Mouse (Mus musculus) heart, embryonic 10.5 days (tissue): ENCODE results near the gene Rcor2. TPM values are rescaled to one million over a fixed set of nuclear protein-coding genes. Genes with fewer than 3 reads are reported as not detected.

Source experiments
- DNase-seq: peaks from one replicate; pipeline ENCODE4 v3.0.0-alpha.2; 2017; ENCODE audit warnings: low spot score
- H3K27ac ChIP-seq: fragments of 300-500 bp; sonication (generic); 2 replicates; pipeline ENCODE4 v1.5.1; 2016; ENCODE audit warnings: mild to moderate bottlenecking
- H3K27me3 ChIP-seq: fragments of 300-500 bp; sonication (generic); 2 replicates; pipeline ENCODE4 v1.6.1; 2016; ENCODE audit warnings: mild to moderate bottlenecking; ENCODE audit not compliant: poor library complexity, insufficient read depth, severe bottlenecking
- H3K36me3 ChIP-seq: fragments of 300-500 bp; sonication (generic); 2 replicates; pipeline ENCODE4 v1.6.1; 2016; ENCODE audit warnings: mild to moderate bottlenecking, moderate library complexity
- H3K4me1 ChIP-seq: fragments of 300-500 bp; sonication (generic); 2 replicates; pipeline ENCODE4 v1.6.1; 2016; ENCODE audit warnings: mild to moderate bottlenecking
- H3K4me3 ChIP-seq: fragments of 300-500 bp; sonication (generic); 2 replicates; pipeline ENCODE4 v1.5.1; 2016; ENCODE audit warnings: mild to moderate bottlenecking, moderate library complexity
- H3K9me3 ChIP-seq: fragments of 300-500 bp; sonication (generic); 2 replicates; pipeline ENCODE4 v1.6.1; 2016; ENCODE audit warnings: mild to moderate bottlenecking, moderate library complexity
- WGBS: fragments of 180-500 bp; shearing (Covaris S2); methylation state at CpG from one replicate; pipeline ENCODE4 v1.1.7; 2016; 5-methylcytosine and 5-hydroxymethylcytosine counted together
- polyA plus RNA-seq: library from polyadenylated mRNA; unstranded; fragments of >200 nt; fragmentation: Nextera tagmentation; extraction: Ambion mirVana; gene quantifications from 2 replicates; pipeline ENCODE4 v1.2.1, GENCODE M21; 2016

The Rcor2 gene
- polyA plus RNA-seq, 1 experiment from 2014 or later: 27.1 TPM

- Histone ChIP-seq H3K4me1 (peaks cover 49% of the 10 kb centered on the region), H3K9me3 (no peaks in the 10 kb centered on the region), H3K27me3 (no peaks in the 10 kb centered on the region), H3K36me3 (0 out of 2 replicates have a peak, but pooled peaks cover 4% of the 10 kb centered on the region), H3K27ac (no peak overlapping the region), H3K4me3 (no peak overlapping the region)
- DNase-seq: no peak
- WGBS: 66% methylated on average over 2 of the region's 2 CpGs
These were observed 37.7 kb downstream of the Rcor2 start for GRCm38 (mm10) chr19:7304801-7305200.

- no peaks in the 10 kb centered on the region for H3K27me3 ChIP-seq
- no peak overlapping the region for H3K4me3 ChIP-seq
- H3K27ac ChIP-seq: no peak overlapping the region
- no peak for DNase-seq
- no peaks in the 10 kb centered on the region for H3K36me3 ChIP-seq
- H3K9me3 ChIP-seq: no peaks in the 10 kb centered on the region
- peaks cover 58% of the 10 kb centered on the region for H3K4me1 ChIP-seq
- WGBS: 45% methylated on average over 10 of the region's 11 CpGs
These were observed 38.5 kb downstream of the Rcor2 start for GRCm38 (mm10) chr19:7305380-7306310.

GRCm38 (mm10) chr19:7306968-7307367, 39.8 kb downstream of the Rcor2 start:
- no peaks in the 10 kb centered on the region for H3K36me3 ChIP-seq
- H3K9me3 ChIP-seq: no peaks in the 10 kb centered on the region
- DNase-seq: no peak
- H3K4me1 ChIP-seq: peaks cover 67% of the 10 kb centered on the region
- H3K27me3 ChIP-seq: no peaks in the 10 kb centered on the region
- WGBS: 55% methylated on average over 3 of the region's 3 CpGs
- peak overlapping the region; percentile 70 for H3K27ac ChIP-seq
- no peak overlapping the region for H3K4me3 ChIP-seq

GRCm38 (mm10) chr19:7307995-7308770, 41.1 kb downstream of the Rcor2 start:
- Histone ChIP-seq H3K4me3 (peak overlapping the region; percentile 24), H3K27ac (peak overlapping the region; percentile 62), H3K9me3 (no peaks in the 10 kb centered on the region), H3K27me3 (no peaks in the 10 kb centered on the region), H3K36me3 (no peaks in the 10 kb centered on the region), H3K4me1 (peaks cover 70% of the 10 kb centered on the region)
- DNase-seq: no peak
- WGBS: 34% methylated on average over 8 of the region's 8 CpGs

GRCm38 (mm10) chr19:7309738-7310330, 42.7 kb downstream of the Rcor2 start:
- Histone ChIP-seq H3K27ac (peak overlapping the region; percentile 87), H3K9me3 (no peaks in the 10 kb centered on the region), H3K36me3 (no peaks in the 10 kb centered on the region), H3K4me1 (peaks cover 76% of the 10 kb centered on the region), H3K27me3 (no peaks in the 10 kb centered on the region), H3K4me3 (peak overlapping the region; percentile 18; the same call in 1 of the 2 replicates)
- DNase-seq: no peak
- 42% methylated on average over 2 of the region's 2 CpGs for WGBS

- Histone ChIP-seq H3K4me1 (peaks cover 73% of the 10 kb centered on the region), H3K9me3 (no peaks in the 10 kb centered on the region), H3K27me3 (no peaks in the 10 kb centered on the region), H3K36me3 (no peaks in the 10 kb centered on the region), H3K27ac (peak overlapping the region; percentile 87), H3K4me3 (peak overlapping the region; percentile 18)
- peak; percentile 89 for DNase-seq
- WGBS: 5% methylated on average over 5 of the region's 5 CpGs
These were observed 43.6 kb downstream of the Rcor2 start for GRCm38 (mm10) chr19:7310704-7311103.

GRCm38 (mm10) chr19:7311306-7311705, 44.2 kb downstream of the Rcor2 start:
- Histone ChIP-seq H3K36me3 (no peaks in the 10 kb centered on the region), H3K9me3 (no peaks in the 10 kb centered on the region), H3K27ac (peak overlapping the region; percentile 87), H3K27me3 (no peaks in the 10 kb centered on the region), H3K4me3 (0 out of 2 replicates have a peak overlapping the region, but pooled peaks have one; percentile 13), H3K4me1 (peaks cover 67% of the 10 kb centered on the region)
- WGBS: 13% methylated on average over 10 of the region's 10 CpGs
- DNase-seq: no peak

GRCm38 (mm10) chr19:7313660-7314059, 46.5 kb downstream of the Rcor2 start:
- Histone ChIP-seq H3K36me3 (no peaks in the 10 kb centered on the region), H3K27me3 (no peaks in the 10 kb centered on the region), H3K4me1 (peaks cover 43% of the 10 kb centered on the region), H3K9me3 (no peaks in the 10 kb centered on the region), H3K27ac (no peak overlapping the region), H3K4me3 (no peak overlapping the region)
- no peak for DNase-seq
- 68% methylated on average over 2 of the region's 2 CpGs for WGBS

GRCm38 (mm10) chr19:7314976-7315586, 48.0 kb downstream of the Rcor2 start:
- DNase-seq: no peak
- Histone ChIP-seq H3K27me3 (no peaks in the 10 kb centered on the region), H3K36me3 (no peaks in the 10 kb centered on the region), H3K4me1 (peaks cover 29% of the 10 kb centered on the region), H3K9me3 (no peaks in the 10 kb centered on the region), H3K27ac (no peak overlapping the region), H3K4me3 (no peak overlapping the region)
- WGBS: 84% methylated on average over 8 of the region's 8 CpGs

GRCm38 (mm10) chr19:7315587-7315984, 48.5 kb downstream of the Rcor2 start:
- Histone ChIP-seq H3K27me3 (no peaks in the 10 kb centered on the region), H3K4me1 (peaks cover 26% of the 10 kb centered on the region), H3K27ac (no peak overlapping the region), H3K4me3 (no peak overlapping the region), H3K36me3 (no peaks in the 10 kb centered on the region), H3K9me3 (no peaks in the 10 kb centered on the region)
- no peak for DNase-seq
- WGBS: 87% methylated on average over 4 of the region's 4 CpGs

GRCm38 (mm10) chr19:7316822-7317221, 49.7 kb downstream of the Rcor2 start:
- H3K27me3 ChIP-seq: no peaks in the 10 kb centered on the region
- no peaks in the 10 kb centered on the region for H3K36me3 ChIP-seq
- no peaks in the 10 kb centered on the region for H3K9me3 ChIP-seq
- DNase-seq: no peak
- 88% methylated on average over 4 of the region's 4 CpGs for WGBS
- H3K4me1 ChIP-seq: peaks cover 14% of the 10 kb centered on the region
- no peak overlapping the region for H3K4me3 ChIP-seq
- no peak overlapping the region for H3K27ac ChIP-seq

GRCm38 (mm10) chr19:7317716-7318115, 50.6 kb downstream of the Rcor2 start:
- Histone ChIP-seq H3K27ac (no peak overlapping the region), H3K9me3 (no peaks in the 10 kb centered on the region), H3K27me3 (no peaks in the 10 kb centered on the region), H3K4me1 (peaks cover 9% of the 10 kb centered on the region; the same call in 1 of the 2 replicates), H3K36me3 (no peaks in the 10 kb centered on the region), H3K4me3 (no peak overlapping the region)
- WGBS: 84% methylated on average over 4 of the region's 4 CpGs
- DNase-seq: no peak
